In the genomic region with DNA sequence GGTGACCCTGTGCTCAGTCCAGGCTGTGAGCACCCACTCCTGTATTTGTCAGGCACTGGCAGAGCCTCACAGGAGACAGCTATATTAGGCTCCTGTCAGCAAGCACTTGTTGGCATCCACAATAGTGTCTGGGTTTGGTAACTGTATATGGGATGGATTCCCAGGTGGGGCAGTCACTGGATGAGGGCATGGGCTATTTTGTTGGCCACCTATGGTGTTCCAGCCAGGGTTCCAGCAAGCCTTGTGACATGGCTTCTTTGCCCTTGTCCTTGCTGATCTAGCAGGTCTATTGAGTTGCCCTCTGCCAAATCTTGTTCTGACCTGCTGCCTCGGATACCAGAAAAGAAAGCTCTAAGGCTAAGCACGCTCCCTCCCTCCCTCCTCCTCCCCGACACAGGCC, we compare ENCODE assay signal across 6 mouse cellular contexts.
A peak's percentile ranks its signal among the peaks of the same experiment; 100 is the strongest.
DNase-seq lines count a peak whose midpoint lies in the region; TF ChIP-seq lines count a peak whose summit lies in the region.
"Not testable (repeated sequence)": the region's sequence is repeated elsewhere in the genome, so short reads cannot be mapped to it uniquely, and the experiment has no call there.

No protein-coding gene starts in this region.

- peak; percentile 74; the same call in 1 of the 2 replicates for TF ChIP-seq EP300 in heart, adult 2 months (IDR thresholded peaks at IDR 0.05; ENCODE audit: insufficient read depth, low read depth, low read length)

- H3K36me3 ChIP-seq in heart, adult 2 months (ENCODE audit: control insufficient read depth, insufficient read depth, low read length), result not testable (repeated sequence)

- intact Hi-C loops in heart, adult 2 months (cut with DNase I), result loop anchor here (2.0 kb wide), 1 partner anchor 281 kb away; no protein-coding TSS in a partner anchor

- TF ChIP-seq CTCF in heart, adult 2 months (IDR thresholded peaks at IDR 0.05), result not testable (repeated sequence)

- H3K79me2 ChIP-seq in heart, adult 2 months (replicated peaks; ENCODE audit: control insufficient read depth, insufficient read depth, low read length), result not testable (repeated sequence)

- not testable (repeated sequence) for H3K4me3 ChIP-seq in heart, adult 2 months

- DNase-seq in gastrocnemius, adult 18-20 months (ENCODE audit: low spot score), result peak; percentile 78
- peak; percentile 18 to 38 for DNase-seq in gastrocnemius, adult 8-10 months (ENCODE audit: low spot score in 2 of 2)
- peak; percentile 98 for DNase-seq in heart, adult 11 months
- peak in 1 of 2 experiments; percentile 75 for DNase-seq in heart, adult 2 months
- DNase-seq in heart, adult 9 months (ENCODE audit: low spot score in 2 of 2), result peak; percentile 67 to 70
- DNase-seq in retina, adult 2 months (ENCODE audit: low read depth, low spot score), result peak; percentile 56

- WGBS in heart, adult 2 months, result 61% methylated on average over 3 of the region's 3 CpGs

- not testable (repeated sequence) for H3K27me3 ChIP-seq in heart, adult 2 months (ENCODE audit: control insufficient read depth, insufficient read depth, low read length)

- H3K27ac ChIP-seq in heart, adult 2 months, result not testable (repeated sequence)

- H3K9ac ChIP-seq in heart, adult 2 months (ENCODE audit: low read depth, low read length), result not testable (repeated sequence)

- H3K4me1 ChIP-seq in heart, adult 2 months (ENCODE audit: control insufficient read depth, insufficient read depth, low read length), result not testable (repeated sequence)

- TF ChIP-seq POLR2A in heart, adult 2 months (IDR thresholded peaks at IDR 0.05; ENCODE audit: insufficient read depth, low read depth, low read length), result not testable (repeated sequence)
